Mouse (Mus musculus): ENCODE data around the gene Zbtb22.

Gene Zbtb22

DNA sequence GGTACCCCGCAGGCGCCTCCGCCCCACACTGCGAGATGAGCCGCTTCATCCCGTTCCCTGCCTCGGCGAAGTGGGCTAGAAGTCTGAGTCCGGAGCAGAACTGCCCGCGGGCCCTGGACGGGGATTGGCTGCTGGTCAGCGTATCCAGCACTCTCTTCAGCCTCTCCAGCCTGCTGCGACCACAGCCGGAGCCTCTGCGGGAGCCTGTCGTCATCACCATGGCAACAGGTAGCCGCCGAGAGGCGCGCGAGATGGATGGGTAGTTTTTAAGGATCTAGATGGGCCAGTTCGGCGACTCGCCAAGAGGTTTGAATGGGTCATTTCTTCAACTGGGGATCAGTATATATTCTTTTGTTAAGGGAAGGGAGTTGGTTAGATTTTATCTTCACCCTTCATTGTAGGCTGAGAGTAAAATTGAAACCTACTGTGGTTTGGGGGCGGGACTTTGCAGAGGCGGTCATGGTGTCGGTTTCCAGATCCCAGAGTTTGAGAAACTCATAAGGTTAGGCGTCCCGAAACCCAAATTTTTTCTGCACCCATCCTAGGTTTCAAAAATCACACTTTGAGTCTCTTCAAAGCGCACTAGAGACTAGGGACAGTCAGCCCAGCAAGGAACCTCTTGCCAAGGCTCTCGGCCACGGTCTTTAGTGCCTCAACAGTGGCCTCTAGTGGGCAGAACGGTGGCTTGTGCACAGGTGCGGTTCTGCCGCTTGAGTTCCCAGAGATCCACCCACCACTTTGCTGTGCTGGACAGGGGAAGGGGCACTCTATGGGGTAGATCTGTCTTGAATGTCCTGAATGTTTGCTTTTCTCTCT, 4.8 kb downstream of the Zbtb22 start:
- DNase-seq (ENCODE audit: low spot score in 2 of 2): peak; percentile 71 to 82

DNA sequence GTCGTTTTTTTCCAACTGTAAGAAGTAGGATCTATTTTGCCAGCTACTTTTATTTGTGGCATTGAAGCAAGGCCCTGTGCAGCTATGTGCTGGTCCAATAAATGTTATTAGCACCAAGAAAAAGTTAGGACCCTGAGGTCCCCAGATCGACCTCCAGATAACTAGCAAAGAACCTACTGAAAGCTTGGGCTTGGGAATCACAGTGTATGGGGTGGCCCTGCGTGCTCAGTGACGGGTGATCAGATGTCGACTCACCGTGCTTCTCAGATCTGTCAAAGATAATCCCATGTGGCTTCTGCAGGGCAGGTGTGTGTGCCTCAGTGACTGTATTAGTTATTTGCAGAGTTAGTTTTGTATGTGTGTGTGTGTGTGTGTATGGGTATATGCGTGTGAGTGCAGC, 5.7 kb downstream of the Zbtb22 start:
- DNase-seq (ENCODE audit: low spot score in 2 of 2): no peak

- peak in 1 of 2 experiments; percentile 62 for DNase-seq (ENCODE audit: low spot score in 2 of 2)
Measured at GRCm38 (mm10) chr17:33924577-33925283, 9.0 kb downstream of the Zbtb22 start.

- DNase-seq (ENCODE audit: low spot score in 2 of 2): peak in 1 of 2 experiments; percentile 58
Measured at GRCm38 (mm10) chr17:33925406-33926116, 9.9 kb downstream of the Zbtb22 start.

- DNase-seq (ENCODE audit: low spot score in 2 of 2): peak in 1 of 2 experiments; percentile 59
Measured at GRCm38 (mm10) chr17:33926207-33926932, 10.7 kb downstream of the Zbtb22 start.

DNA sequence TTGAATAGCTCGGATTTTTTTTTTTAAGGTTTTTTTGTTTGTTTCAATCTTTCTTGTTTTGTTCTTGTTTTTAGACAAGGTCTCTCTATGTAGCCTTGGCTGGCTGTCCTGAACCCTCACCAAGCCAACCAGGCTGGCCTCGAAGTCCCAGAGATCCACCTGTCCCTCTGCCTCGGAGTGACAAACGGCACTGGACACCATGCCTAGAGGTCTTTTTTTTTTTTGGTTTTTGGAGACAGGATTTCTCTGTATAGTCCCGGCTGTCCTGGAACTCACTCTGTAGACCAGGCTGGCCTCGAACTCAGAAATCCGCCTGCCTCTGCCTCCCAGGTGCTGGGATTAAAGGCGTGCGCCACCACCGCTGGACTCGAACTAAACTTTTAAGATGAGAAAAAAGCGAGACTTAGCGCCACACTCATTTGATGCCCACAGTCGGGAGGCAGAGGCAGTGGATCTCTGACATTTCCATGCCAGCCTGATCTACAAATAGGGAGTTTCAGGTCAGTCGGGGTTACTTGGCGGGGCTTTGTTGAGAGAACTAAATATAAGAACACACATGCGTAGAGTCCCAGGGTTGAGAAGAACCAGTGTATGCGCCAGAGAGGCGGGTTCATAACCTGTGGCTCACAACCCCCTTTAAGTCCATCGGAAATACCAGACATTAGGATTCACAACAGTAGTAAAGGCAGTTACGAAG, 12.7 kb downstream of the Zbtb22 start:
- DNase-seq (ENCODE audit: low spot score in 2 of 2): no peak

DNA sequence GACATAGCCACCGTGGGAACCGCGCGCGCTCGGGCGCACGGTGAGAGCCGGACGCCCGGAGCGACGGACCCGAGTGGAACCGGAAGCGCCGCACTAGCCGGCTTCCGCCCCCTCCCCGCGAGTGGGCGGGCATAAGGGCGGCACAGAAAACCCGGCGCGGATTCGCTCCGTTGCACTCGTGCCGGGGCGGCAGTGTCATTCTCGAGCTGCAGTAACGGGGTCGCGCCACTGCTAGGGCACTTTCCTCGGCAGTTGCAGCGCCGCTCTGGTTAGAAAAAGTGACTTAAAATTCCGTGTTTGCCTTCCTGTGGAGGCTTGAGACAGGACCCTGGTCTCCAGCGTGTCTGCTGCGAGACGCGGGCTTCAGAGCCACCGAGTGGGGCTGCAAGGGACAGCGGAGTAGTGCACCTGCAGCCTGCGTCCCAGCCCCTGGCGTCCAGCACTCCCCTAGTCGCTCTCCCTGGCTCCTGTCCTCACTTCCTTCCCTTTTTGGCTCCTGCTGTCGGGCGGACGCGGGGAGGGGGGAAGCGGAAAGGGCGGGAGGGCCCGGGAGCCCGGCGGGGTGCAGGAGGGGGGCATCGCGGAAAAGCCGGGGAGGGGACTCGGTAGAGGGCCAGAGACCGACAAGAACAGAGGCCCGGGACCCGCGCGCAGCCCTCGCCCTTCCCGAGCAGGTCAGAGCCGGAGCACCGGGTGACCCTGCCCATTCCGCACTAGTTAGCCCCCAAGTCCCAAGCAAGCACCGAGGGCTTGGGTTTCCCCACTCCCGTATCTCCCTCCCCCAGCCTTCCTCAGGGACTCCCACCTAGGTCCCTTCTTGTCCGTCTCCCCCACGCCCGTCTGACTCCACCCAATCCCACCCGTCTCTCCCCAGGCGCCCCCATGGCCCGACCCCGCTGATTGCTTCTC, 13.9 kb downstream of the Zbtb22 start, which contains the start of gene Rgl2:
Gene Rgl2 (plus strand): TSS at position 173 of the 909 bp plus-strand sequence.
- DNase-seq (ENCODE audit: low spot score in 2 of 2): peak; percentile 91 to 95

DNA sequence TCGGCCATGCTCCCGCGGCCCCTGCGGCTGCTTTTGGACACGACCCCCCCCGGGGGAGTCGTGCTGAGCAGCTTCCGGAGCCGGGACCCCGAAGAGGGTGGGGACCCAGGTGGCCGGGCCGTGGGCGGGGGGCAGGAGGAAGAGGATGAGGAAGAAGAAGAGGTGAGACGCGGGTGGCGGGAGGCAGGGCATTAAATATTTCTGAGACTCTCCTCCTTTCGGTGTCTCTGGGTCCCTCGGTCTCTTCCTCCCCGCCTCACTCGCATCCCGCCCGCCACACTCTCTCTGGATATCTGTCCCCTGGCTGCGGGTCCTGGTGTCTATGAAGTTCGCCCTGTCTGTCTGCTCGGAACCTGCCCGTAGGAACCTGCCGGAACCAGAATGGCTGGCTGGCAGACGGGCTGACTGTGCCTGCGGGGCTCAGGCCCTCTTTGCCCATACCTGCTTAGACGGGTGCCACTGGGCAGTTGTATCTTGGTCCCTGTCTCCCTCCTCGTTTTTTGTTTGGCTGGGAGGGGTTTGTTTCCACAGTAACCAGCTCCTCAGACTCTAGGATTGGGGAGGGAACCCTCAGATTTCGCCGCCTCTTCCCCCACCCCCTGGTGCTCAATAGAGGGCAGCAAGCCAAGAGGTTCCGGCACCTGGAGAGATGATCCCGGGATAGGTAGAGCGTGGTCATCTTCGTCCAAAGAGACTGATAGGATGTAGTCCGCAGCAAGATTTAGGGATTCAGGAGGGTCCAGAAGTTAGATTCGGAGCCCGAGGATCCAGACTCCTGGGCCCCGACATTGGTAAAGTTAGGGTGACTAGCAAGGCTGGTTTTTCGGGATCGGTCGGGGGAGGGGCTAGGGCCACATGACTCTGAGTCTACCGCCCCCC, 14.8 kb downstream of the Zbtb22 start:
- peak; percentile 55 to 64 for DNase-seq (ENCODE audit: low spot score in 2 of 2)

DNA sequence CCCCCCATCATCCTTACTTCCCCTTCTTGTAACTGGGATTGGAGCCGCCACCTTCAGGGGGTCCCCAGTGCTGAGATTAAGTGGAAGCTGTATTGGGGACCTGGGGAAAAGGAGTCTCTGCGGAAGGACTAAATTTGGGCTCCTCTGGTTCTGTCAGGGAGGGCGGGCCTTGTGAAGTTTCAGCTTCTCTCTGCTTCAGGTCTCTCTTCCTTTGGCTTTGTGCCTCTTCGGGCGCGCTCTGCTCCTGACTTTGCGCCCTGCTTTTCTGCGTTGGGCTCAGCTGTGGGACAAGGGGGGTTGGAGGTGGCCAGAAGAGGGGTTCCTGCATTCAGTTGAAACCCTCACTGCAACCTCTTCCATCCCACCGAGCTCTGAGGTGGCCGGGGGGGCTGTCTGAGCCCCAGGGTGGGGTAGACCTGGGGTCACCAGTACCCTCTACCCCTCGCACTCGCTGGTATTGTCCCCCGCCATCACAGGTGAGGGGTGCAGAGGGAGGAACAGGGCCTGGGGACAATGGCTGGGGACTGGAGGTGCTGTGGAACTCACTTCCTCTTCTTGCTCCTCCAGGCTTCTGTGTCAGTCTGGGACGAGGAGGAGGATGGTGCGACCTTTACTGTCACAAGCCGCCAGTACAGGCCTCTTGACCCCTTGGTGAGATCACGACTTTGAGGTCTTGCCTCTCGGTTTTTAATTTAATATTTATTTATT, 15.6 kb downstream of the Zbtb22 start:
- no peak for DNase-seq (ENCODE audit: low spot score in 2 of 2)

- no peak for DNase-seq (ENCODE audit: low spot score in 2 of 2)
Measured at GRCm38 (mm10) chr17:33931947-33932346, 16.2 kb downstream of the Zbtb22 start.

DNA sequence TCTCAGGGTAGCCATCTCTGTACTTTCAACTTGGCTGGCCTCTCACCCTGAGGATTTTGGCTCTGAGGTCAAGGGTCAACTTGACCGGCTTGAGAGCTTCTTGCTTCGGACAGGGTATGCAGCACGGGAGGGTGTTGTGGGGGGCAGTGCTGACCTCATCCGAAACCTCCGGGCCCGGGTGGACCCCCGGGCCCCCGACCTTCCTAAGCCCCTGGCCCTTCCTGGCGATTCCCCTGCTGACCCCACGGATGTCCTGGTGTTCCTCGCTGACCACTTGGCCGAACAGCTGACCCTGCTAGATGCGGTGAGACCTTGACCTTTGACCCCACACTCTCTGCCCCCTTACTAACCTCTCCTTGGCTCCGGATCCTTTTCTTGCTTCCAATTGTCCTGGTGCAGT, 16.7 kb downstream of the Zbtb22 start:
- no peak for DNase-seq (ENCODE audit: low spot score in 2 of 2)

GRCm38 (mm10) chr17:33932970-33933369, 17.3 kb downstream of the Zbtb22 start:
- no peak for DNase-seq (ENCODE audit: low spot score in 2 of 2)

DNA sequence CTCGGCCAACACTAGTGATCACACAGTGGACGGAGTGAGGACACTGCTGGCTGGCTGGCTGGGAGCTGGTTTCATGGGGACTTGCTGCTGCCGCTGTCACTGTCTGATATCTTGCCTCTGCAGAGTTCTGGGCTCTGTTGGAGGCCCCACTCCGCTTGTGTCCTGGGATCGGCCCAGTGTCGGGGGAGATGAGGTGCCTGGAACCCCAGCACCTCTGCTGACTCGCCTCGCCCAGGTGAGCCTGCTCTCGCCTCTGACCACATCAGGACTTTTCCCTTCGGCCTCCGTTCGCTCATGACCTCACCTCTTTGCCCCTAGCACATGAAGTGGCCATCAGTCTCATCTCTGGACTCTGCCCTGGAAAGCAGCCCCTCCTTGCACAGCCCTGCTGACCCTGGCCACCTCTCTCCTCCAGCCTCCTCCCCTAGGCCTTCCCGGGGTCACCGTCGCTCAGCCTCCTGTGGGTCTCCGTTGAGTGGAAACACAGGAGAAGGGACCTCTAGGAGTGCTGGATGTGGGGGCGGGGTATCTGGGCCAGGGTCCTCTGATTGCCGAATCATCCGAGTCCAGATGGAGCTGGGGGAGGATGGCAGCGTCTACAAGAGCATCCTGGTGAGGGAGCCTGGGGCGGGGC, 19.8 kb downstream of the Zbtb22 start:
- DNase-seq (ENCODE audit: low spot score in 2 of 2): no peak

DNA sequence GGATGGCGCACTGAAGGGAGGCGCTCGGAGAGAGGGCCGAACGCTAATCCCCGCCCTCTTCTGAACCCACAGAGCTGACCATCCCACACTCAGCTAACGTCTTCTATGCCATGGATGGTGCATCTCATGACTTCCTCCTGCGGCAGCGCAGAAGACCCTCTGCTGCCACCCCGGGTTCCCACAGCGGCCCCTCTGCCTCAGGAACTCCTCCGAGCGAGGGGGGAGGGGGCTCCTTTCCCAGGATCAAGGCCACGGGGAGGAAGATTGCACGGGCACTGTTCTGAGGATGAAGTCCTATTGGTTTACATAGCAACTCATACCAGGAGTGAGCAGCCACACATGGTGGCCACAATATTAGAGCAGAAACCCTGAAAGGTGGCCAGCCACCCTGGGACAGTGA, 21.3 kb downstream of the Zbtb22 start:
- DNase-seq (ENCODE audit: low spot score in 2 of 2): no peak

DNA sequence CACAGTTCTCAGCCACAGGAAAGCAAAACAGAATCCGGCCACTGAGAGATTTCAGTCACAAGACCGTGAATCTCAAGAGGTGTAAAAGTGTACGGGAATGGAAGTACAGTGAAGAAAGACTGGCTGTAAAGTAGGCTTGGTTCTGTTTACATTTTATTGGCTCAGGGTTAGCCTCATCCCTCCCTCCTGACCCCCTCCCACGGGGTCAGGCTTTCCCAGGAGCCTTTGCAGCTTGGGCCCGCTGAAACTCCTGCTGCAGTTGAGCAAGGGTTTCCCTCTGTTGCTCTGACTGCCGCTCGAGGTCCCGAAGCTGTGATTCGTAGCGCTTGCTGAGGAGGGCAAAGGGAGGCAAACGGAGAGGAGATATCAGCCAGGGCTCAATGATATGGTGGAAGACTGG, 23.1 kb downstream of the Zbtb22 start:
- no peak for DNase-seq (ENCODE audit: low spot score in 2 of 2)

DNA sequence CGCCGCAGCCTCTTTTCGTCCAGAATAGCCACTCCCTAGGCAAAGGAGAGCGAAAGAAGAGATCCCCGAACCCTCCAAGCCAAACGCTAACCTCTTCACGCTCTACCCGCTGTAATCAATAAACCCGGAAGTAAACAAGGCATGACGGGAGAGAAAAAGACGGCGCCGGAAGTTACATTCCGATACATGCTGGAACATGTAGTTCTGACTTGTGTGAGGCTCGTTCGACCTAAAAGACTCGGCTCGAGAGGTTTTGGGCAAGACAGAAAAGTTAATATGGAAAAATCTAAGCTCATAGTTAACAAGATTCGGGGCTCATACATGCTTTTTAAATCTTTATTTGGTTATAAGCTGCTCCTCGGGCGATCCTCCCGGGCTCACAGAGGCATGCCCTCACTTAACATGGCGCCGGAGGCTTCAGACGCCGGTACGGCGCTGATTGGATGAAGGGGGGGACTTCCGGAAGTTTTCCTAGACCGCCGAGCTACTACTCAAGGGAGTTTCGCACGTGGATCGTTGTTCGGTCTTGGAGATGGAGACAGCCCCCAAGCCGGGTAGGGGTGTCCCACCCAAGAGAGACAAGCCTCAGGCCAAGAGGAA, 24.6 kb downstream of the Zbtb22 start, which contains the start of the genes Pfdn6 and Wdr46:
Gene Pfdn6 (minus strand): TSS at position 138 of the 600 bp plus-strand sequence.
Gene Wdr46 (plus strand): TSS at position 455 of the 600 bp plus-strand sequence.
- DNase-seq (ENCODE audit: low spot score in 2 of 2): peak; percentile 72 to 87

GRCm38 (mm10) chr17:33940981-33941380, 25.3 kb downstream of the Zbtb22 start:
- DNase-seq (ENCODE audit: low spot score in 2 of 2): no peak
